Mouse (Mus musculus) heart, postnatal 36 days (tissue): ENCODE results near the gene Olfr110. TPM values are rescaled to one million over a fixed set of nuclear protein-coding genes. Genes with fewer than 3 reads are reported as not detected.
"Not testable (repeated sequence)": the region's sequence is repeated elsewhere in the genome, so short reads cannot be mapped to it uniquely, and the experiment has no call there.

ENCODE experiments used
- DNase-seq, 2 experiments: peaks; one replicate each; pipeline ENCODE4 v3.0.0; 2021 to 2022
- intact Hi-C: fragments of 180-260 bp; cut with DNase I; formaldehyde crosslinking; loops from one replicate; pipeline ENCODE4 v1.15.1; 2025
- total RNA-seq, 2 experiments: library from RNA; stranded (reverse); gene quantifications; 2 replicates each; pipeline ENCODE4 v1.2.3; 2021

Olfr110 gene
- not detected for total RNA-seq

GRCm38 (mm10) chr17:37491930-37492518 lies at the start of gene Olfr110:
Olfr110 (plus strand) TSS chr17:37492468.
- no peak for DNase-seq

GRCm38 (mm10) chr17:37445180-37445579 lies 47.1 kb upstream of the Olfr110 start, which contains the start of gene Olfr108:
Olfr108 (plus strand) TSS chr17:37445480.
- intact Hi-C loops = no loop called here
- DNase-seq = no peak

More at GRCm38 (mm10) chr17:37491930-37492518, at the start of gene Olfr110:
- intact Hi-C loops = no loop called here

GRCm38 (mm10) chr17:37458616-37459015 lies 33.7 kb upstream of the Olfr110 start, which contains the start of gene Olfr109:
Olfr109 (plus strand) TSS chr17:37458916.
- no peak for DNase-seq
- intact Hi-C loops = no loop called here

GRCm38 (mm10) chr17:37483452-37483851 lies 8.8 kb upstream of the Olfr110 start, which contains the start of gene H2-M2:
H2-M2 (minus strand) TSS chr17:37483552.
- intact Hi-C loops = no loop called here
- DNase-seq = no peak

- intact Hi-C loops = no loop called here
- no peak for DNase-seq
These were observed 15.5 kb downstream of the Olfr110 start, which contains the start of gene Olfr111 for GRCm38 (mm10) chr17:37507730-37508129. Olfr111 (plus strand) TSS chr17:37508030.

GRCm38 (mm10) chr17:37524612-37525011 lies 32.3 kb downstream of the Olfr110 start:
- DNase-seq = not testable (repeated sequence)

GRCm38 (mm10) chr17:37525427-37525826 lies 33.2 kb downstream of the Olfr110 start:
- intact Hi-C loops, DNase-seq: not testable (repeated sequence)

More at GRCm38 (mm10) chr17:37524612-37525011, 32.3 kb downstream of the Olfr110 start:
- intact Hi-C loops = not testable (repeated sequence)

- DNase-seq = no peak
- intact Hi-C loops = no loop called here
These were observed 42.9 kb downstream of the Olfr110 start for GRCm38 (mm10) chr17:37535173-37535572.

- DNase-seq, intact Hi-C loops: not testable (repeated sequence)
These were observed 46.1 kb downstream of the Olfr110 start for GRCm38 (mm10) chr17:37538416-37538815.

GRCm38 (mm10) chr17:37541454-37542119 lies 49.3 kb downstream of the Olfr110 start:
- no peak for DNase-seq
- intact Hi-C loops = no loop called here

- intact Hi-C loops = no loop called here
- DNase-seq = no peak
These were observed 51.6 kb downstream of the Olfr110 start for GRCm38 (mm10) chr17:37543800-37544435.

Other genes with a start within 250 kb of the Olfr110 start
- gene Olfr98, start 228.7 kb upstream of the Olfr110 start, total RNA-seq = not detected
- gene H2-M3, start 222.2 kb upstream of the Olfr110 start, total RNA-seq = 1 to 10 TPM; 2.8 to 3.7 TPM
- not detected for gene Olfr99, start 209.0 kb upstream of the Olfr110 start, total RNA-seq
- gene Olfr101, start 188.2 kb upstream of the Olfr110 start, total RNA-seq = not detected
- not detected for gene Olfr102, start 175.4 kb upstream of the Olfr110 start, total RNA-seq
- not detected for gene Olfr103, start 152.8 kb upstream of the Olfr110 start, total RNA-seq
- gene Olfr104-ps, start 132.9 kb upstream of the Olfr110 start, total RNA-seq = not detected
- not detected for gene Olfr105-ps, start 113.4 kb upstream of the Olfr110 start, total RNA-seq
- gene Olfr106-ps, start 102.1 kb upstream of the Olfr110 start, total RNA-seq = not detected
- gene Olfr107, start 93.2 kb upstream of the Olfr110 start, total RNA-seq = not detected
- gene Olfr108, start 47.0 kb upstream of the Olfr110 start, total RNA-seq = not detected
- not detected for gene Olfr109, start 33.6 kb upstream of the Olfr110 start, total RNA-seq
- not detected for gene H2-M2, start 8.9 kb upstream of the Olfr110 start, total RNA-seq
- gene Olfr111, start 15.6 kb downstream of the Olfr110 start, total RNA-seq = not detected
- gene Olfr112, start 77.0 kb downstream of the Olfr110 start, total RNA-seq = not detected
- not detected for gene Olfr113, start 85.2 kb downstream of the Olfr110 start, total RNA-seq
- not detected for gene Olfr114, start 100.3 kb downstream of the Olfr110 start, total RNA-seq
- gene Olfr115, start 134.6 kb downstream of the Olfr110 start, total RNA-seq = not detected
- gene Olfr116, start 134.7 kb downstream of the Olfr110 start, total RNA-seq = not detected
- gene Olfr117, start 171.3 kb downstream of the Olfr110 start, total RNA-seq = not detected
- not detected for gene Olfr118, start 174.5 kb downstream of the Olfr110 start, total RNA-seq
- not detected for gene Olfr119, start 204.1 kb downstream of the Olfr110 start, total RNA-seq
- gene Olfr120, start 229.3 kb downstream of the Olfr110 start, total RNA-seq = not detected